Mouse (Mus musculus) embryo, embryonic 11 days (tissue): ENCODE measurements at regions not wholly inside any gene's neighbourhood (a gene's known extent, or its start where the extent isn't known, plus 50 kb on each side); places are given as distances from the start of the nearest gene placed in this dataset.

ENCODE experiments used
- DNase-seq: peaks from one replicate; pipeline ENCODE4 v3.0.0-alpha.2; 2015

DNA sequence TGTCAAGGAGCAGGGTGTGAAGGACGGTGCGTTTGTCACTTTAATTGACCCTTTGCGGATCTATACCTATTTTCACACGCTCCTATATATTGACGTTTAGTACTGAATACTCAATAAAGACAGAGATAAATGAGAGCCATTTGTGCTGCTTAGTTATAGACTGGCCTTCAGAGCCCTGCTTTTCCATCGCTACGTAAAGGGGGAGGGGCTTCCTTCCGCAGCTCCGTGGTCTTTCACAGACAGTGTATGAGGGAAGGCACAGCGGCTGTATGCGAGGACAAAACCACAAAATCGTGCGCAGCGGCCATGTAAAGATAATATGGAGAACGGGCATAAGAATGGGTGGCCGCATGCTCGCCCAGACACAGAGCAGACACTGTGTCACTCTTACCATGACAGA, 58.4 kb upstream of the Pced1b start:
- no peak for DNase-seq

- DNase-seq: peak; percentile 55
Observed at GRCm38 (mm10) chr15:97187831-97188230, 59.1 kb upstream of the Pced1b start.

GRCm38 (mm10) chr15:97186034-97186433, 60.9 kb upstream of the Pced1b start:
- DNase-seq: no peak

DNA sequence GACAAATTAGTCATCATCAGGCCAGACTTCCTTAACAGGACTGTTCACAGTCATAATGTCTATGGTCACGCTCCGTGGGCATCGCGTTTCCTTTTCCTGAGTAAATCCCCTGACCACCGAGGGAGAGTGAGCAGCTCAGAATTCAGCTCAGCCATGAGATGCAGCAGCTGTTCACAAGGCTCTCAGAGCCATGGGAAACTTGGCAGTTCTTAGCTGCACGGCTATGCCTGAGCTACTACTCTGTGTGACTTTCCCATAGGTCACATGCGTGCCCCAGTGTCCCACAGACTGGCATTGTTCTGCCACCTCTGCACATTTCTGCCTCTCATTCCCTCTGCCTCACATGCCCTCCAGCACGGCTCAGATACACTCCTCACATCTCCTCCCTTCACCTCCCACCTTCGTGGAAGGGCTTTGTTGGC, 64.3 kb upstream of the Pced1b start:
- peak; percentile 42 for DNase-seq

DNA sequence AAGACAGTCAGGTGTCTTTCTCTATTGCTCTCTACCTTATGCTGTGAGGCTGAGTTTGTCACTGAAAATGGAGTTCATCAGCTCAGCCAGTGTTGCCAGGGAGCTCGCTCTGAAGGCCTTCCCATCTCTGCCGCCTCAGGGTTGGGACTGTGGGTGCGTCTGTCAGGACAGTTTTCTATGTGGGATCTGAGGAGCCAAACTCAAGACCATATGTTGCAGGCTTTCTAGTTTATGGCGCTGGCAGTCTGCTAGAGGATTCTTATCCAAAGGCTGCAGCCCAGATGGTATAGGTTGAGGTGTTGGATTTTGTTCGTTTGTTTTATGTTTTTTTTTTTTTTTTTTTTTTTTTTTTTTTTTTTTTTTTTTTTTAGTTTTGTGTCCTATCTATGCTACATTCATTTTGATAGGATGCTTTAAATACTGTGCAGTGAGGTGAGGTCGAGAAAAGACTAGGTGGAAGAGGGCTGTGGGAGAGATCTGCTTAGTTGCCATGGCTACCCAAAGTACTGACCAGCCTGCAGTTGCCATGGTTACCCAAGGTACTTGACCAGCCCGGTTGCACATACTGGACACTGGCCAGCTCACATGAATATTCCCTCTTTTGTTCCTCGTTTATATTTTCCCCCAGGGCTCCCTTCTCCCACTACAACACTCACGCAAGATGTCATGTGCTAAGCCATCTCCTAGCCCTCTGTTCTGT, 65.8 kb upstream of the Pced1b start:
- peak; percentile 59 for DNase-seq

DNA sequence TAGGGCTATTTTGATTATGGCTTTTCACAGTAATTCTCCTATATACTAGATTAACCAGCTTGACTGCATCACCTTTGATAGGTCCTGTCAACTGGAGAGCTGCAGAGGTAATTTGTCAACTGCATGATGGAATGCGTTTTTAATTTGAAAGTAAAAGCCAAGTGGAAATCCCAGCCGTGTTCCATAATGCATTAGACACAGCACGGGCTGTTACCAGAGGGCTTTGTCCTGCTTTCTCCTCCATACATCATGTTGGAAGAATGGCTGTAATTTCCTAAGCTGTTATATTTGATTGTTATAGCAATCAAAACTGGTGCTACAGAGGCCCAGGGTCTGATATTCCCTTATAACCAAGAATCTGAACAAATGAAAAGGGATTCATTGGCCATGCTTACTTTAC, 68.6 kb upstream of the Pced1b start:
- DNase-seq: no peak

GRCm38 (mm10) chr15:97177806-97178205, 69.1 kb upstream of the Pced1b start:
- DNase-seq: no peak

DNA sequence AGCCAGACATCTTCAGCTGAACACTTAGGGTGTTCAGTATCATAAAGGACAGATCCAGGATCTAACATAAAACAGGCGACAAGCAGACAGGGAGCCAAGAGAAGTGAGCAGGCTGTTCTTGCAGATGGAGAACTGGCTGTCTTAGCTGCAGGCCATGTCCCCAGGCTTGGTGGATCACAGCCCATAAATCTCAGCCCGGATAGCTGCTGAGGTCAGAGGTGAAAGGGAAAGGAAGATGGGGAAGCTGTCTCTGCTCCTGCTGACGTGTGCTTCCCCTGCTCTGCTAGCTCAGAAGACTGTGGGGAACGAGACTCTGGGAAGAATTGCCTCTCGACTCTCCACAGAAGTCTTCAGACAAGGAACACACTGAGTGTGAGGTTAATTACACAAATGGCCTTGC, 71.9 kb upstream of the Pced1b start:
- DNase-seq: peak; percentile 46

- no peak for DNase-seq
Observed at GRCm38 (mm10) chr15:97173233-97173632, 73.7 kb upstream of the Pced1b start.

DNA sequence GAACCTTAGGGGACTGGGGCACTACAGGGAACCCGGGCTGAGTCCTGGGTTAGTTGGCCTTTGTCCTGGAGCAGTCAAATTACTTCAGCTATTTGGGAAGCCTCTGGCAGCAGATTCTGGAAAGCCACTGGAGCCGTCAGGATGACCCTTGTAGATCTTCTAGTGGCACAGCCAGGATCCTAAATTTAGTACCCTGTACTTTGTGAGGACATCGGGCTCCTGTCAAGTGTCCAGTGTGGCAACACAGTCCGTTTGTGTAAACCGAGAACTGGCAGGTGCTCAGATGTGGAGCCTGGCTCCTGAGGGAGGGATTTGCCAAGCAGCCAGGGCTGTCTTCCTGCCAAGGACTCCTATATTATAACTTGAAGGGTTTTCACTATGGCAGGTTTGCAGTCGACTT, 76.8 kb upstream of the Pced1b start:
- DNase-seq: no peak

DNA sequence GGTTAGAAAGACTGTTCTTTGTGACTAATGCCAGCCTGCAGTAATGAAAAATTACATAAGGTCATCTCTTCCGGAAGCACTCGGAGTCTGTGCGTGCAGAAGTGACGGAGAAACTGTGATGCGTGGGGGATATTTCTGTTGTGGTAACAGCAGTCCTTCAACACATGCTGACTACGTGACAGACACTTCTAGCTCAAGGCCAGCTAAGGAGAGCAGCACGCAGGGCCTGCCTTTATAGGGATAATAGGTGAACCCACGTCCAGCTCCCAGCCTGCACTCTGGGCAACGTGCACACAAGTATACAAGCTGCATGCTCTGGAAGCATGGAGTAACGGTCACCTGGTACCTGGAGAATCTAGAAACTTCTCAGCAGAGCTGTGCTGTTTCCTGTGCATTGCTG, 77.5 kb upstream of the Pced1b start:
- DNase-seq: no peak

DNA sequence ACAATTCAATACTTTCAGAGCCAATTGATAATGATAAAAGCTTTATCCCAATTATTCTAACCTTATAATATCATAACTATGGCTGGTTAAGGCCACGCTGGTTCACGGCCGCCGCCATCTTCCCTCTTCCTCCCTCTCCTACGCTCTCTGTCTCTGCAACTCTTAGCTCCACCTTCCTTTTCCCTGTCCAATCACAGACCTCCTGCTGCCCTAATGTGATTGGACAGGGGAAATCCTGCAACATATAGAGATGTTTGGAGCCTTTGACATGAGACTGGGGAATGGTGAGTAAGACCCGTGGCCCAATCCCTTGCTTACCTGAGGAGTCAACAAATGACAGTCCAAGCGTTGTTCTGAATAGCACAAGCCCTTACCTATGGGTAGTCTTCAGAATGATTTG, 79.8 kb upstream of the Pced1b start:
- DNase-seq: no peak

GRCm38 (mm10) chr15:97164616-97165015, 82.3 kb upstream of the Pced1b start:
- peak; percentile 33 for DNase-seq

GRCm38 (mm10) chr15:97163971-97164370, 82.9 kb upstream of the Pced1b start:
- DNase-seq: no peak

DNA sequence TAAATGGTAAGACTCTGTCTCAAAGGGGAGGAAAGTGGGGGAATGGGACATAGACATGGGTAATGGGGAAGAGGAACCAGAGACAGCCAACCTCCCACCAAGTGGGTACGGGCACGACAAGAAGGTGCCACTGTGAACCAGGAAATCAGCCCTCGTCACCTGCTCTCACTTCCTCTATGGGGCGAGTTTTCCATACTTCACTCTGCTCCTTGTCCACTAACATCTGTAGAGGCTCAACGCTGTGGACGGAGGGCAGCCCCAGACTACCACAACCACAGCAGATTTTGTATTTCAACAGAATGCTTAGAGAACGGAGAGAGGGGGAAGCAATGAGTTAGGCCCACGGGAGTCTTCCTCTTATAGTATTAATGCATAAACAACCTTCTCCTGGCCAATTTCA, 83.8 kb upstream of the Pced1b start:
- DNase-seq: no peak

- no peak for DNase-seq
Observed at GRCm38 (mm10) chr15:97162305-97162704, 84.6 kb upstream of the Pced1b start.

- no peak for DNase-seq
Observed at GRCm38 (mm10) chr15:97161530-97161929, 85.4 kb upstream of the Pced1b start.

DNA sequence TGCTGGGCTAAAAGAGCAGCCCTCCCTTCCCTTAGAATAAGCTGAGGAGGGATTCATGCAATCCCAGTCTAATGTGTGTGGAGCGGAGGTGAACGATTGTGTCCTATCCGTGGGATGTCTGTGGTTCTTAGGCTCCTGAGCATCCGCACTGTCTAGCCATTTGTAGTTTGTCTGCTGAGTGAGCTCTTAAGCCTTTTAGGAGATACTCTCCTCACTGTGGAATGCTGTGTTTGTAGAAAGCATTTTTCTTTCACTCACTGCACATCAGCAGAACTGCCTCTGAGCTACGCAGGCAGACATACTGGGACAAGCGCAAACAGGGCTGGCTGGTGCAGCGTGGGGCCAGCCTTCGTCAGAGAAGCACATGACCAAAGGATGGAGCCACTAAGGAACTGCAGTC, 94.6 kb upstream of the Pced1b start:
- no peak for DNase-seq

DNA sequence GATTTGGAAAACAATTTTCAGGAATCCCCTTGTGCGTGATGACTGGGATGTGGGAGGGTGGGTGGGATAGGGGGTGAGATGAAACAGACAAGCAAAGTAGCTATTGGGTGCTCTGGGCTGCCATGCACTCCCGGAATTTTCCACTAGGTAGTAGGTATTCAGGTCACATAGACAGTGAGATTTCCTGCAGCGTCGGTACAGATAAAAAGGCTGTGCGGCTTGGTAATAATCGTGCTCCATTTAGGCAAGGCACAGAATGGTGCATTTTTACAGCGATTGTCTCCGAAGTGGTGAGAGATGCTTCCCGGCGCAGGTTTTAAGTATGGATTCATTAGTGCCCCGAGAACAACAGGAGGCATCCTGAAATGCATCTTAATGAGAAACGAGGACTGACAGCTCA, 95.1 kb upstream of the Pced1b start:
- DNase-seq: no peak

- DNase-seq: no peak
Observed at GRCm38 (mm10) chr15:97150983-97151735, 95.4 kb upstream of the Slc38a4 start.

DNA sequence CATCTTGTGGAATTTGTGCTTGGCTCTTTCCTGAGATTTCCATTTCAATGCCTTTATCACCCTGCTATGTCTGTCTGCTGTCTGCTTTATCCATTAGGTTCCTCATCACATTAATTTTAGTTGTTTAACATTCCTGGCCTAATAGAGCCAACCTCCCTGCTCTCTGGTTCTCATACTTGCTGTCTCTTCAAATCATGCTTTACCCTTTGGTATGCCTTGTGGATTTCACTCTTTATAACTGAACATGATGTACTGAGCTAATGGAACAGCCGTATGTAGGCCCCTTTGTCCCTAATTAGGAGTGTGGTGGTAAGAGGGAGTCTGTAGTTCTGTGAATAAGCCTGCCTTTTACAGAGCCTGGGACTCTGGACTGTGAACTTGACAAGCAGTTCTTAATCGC, 86.2 kb upstream of the Slc38a4 start:
- DNase-seq: no peak

GRCm38 (mm10) chr15:97138265-97138664, 82.5 kb upstream of the Slc38a4 start:
- DNase-seq: no peak

DNA sequence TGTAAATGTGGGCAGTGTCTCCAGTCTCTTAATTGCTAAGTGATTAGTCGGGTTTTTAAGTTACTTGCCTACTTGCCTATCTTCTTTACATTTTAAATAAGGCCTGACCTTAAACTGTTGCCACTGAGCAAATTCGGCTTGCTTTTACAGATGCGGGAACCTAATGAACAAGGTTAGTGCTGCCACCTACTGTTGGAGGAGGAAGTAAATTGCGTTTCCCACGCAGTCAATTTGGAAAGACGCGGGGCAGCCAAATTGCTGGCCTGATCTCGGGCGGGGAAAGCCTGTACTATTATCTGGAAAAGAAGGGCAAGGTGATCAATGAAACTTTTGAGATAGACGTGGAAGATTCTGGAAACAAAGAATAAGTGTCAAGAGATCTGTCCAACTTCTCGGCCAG, 79.5 kb upstream of the Slc38a4 start:
- peak; percentile 91 for DNase-seq

- no peak for DNase-seq
Observed at GRCm38 (mm10) chr15:97127771-97128170, 72.0 kb upstream of the Slc38a4 start.
